Mouse (Mus musculus) bone marrow macrophage, adult 2 months (primary cell): ENCODE data around the gene Esd.

Experiments
- CTCF ChIP-seq: IDR thresholded peaks from 2 replicates; pipeline ENCODE4 v1.5.1; 2012; ENCODE audit warnings: low read depth, mild to moderate bottlenecking, low read length, moderate library complexity
- POLR2A ChIP-seq: IDR thresholded peaks from 2 replicates; pipeline ENCODE4 v1.6.1; 2012; ENCODE audit warnings: mild to moderate bottlenecking, low read depth, low read length, borderline replicate concordance

- TF ChIP-seq POLR2A (no peak), CTCF (no peak)
Observed at GRCm38 (mm10) chr14:74733397-74733796, 1.3 kb downstream of the Esd start.
